Mouse (Mus musculus): ENCODE measurements around the gene Gsg1l2.

The Gsg1l2 gene

GRCm38 (mm10) chr11:67820221-67820620 is 45.8 kb downstream of the Gsg1l2 start:
- DNase-seq: no peak

- peak; percentile 58 for DNase-seq
Measured at GRCm38 (mm10) chr11:67821560-67821959, 47.2 kb downstream of the Gsg1l2 start.

GRCm38 (mm10) chr11:67828360-67829059 is 54.1 kb downstream of the Gsg1l2 start:
- DNase-seq: no peak

GRCm38 (mm10) chr11:67829530-67829929 is 55.1 kb downstream of the Gsg1l2 start:
- no peak for DNase-seq

GRCm38 (mm10) chr11:67831820-67832219 is 57.4 kb downstream of the Gsg1l2 start:
- DNase-seq: no peak

- DNase-seq: no peak
Measured at GRCm38 (mm10) chr11:67835408-67836078, 61.1 kb downstream of the Gsg1l2 start.

All from right cerebral cortex, adult 18-20 months (tissue).